Mouse (Mus musculus): Measurements from ENCODE around the gene Adamts14. TPM values are rescaled to one million over a fixed set of nuclear protein-coding genes. Genes with fewer than 3 reads are reported as not detected.
A peak's percentile ranks its signal among the peaks of the same experiment; 100 is the strongest.

Gene Adamts14
- total RNA-seq, 2 experiments from 2014 or later, result 0.92 to 1.5 TPM

- TF ChIP-seq CTCF (conservative IDR thresholded peaks at IDR 0.05), result no peak
- H3K27ac ChIP-seq, result no peak overlapping the region
- DNase-seq (ENCODE audit: low spot score in 2 of 2), result no peak
- H3K4me3 ChIP-seq, result no peak overlapping the region
Measured at GRCm38 (mm10) chr10:61236683-61237390, 36.4 kb downstream of the Adamts14 start.

- no peak for DNase-seq (ENCODE audit: low spot score in 2 of 2)
- no peak for TF ChIP-seq CTCF (conservative IDR thresholded peaks at IDR 0.05)
- Histone ChIP-seq H3K4me3 (no peak overlapping the region), H3K27ac (no peak overlapping the region)
Measured at GRCm38 (mm10) chr10:61235677-61236267, 37.5 kb downstream of the Adamts14 start.

- no peak for DNase-seq (ENCODE audit: low spot score in 2 of 2)
- no peak for TF ChIP-seq CTCF (conservative IDR thresholded peaks at IDR 0.05)
- H3K27ac ChIP-seq, result no peak overlapping the region
- no peak overlapping the region for H3K4me3 ChIP-seq
Measured at GRCm38 (mm10) chr10:61234319-61234718, 38.9 kb downstream of the Adamts14 start.

- no peak overlapping the region for H3K4me3 ChIP-seq
- no peak for DNase-seq (ENCODE audit: low spot score in 2 of 2)
- H3K27ac ChIP-seq, result no peak overlapping the region
- no peak for TF ChIP-seq CTCF (conservative IDR thresholded peaks at IDR 0.05)
Measured at GRCm38 (mm10) chr10:61232858-61233567, 40.2 kb downstream of the Adamts14 start.

- no peak for TF ChIP-seq CTCF (conservative IDR thresholded peaks at IDR 0.05)
- no peak overlapping the region for H3K27ac ChIP-seq
- no peak for DNase-seq (ENCODE audit: low spot score in 2 of 2)
- H3K4me3 ChIP-seq, result no peak overlapping the region
Measured at GRCm38 (mm10) chr10:61231756-61232155, 41.5 kb downstream of the Adamts14 start.

GRCm38 (mm10) chr10:61226784-61227396 is 46.3 kb downstream of the Adamts14 start:
- Histone ChIP-seq H3K4me3 (no peak overlapping the region), H3K27ac (no peak overlapping the region)
- TF ChIP-seq CTCF (conservative IDR thresholded peaks at IDR 0.05), result no peak
- DNase-seq (ENCODE audit: low spot score in 2 of 2), result no peak

- no peak for TF ChIP-seq CTCF (conservative IDR thresholded peaks at IDR 0.05)
- DNase-seq (ENCODE audit: low spot score in 2 of 2), result no peak
- H3K4me3 ChIP-seq, result no peak overlapping the region
- H3K27ac ChIP-seq, result no peak overlapping the region
Measured at GRCm38 (mm10) chr10:61225694-61226093, 47.5 kb downstream of the Adamts14 start.

- H3K4me3 ChIP-seq, result no peak overlapping the region
- DNase-seq (ENCODE audit: low spot score in 2 of 2), result no peak
- 0 out of 2 replicates have a peak, but pooled peaks have one; percentile 17 for TF ChIP-seq CTCF (conservative IDR thresholded peaks at IDR 0.05)
Measured at GRCm38 (mm10) chr10:61219318-61219717, 53.9 kb downstream of the Adamts14 start.

GRCm38 (mm10) chr10:61216163-61216562 is 57.1 kb downstream of the Adamts14 start:
- no peak for TF ChIP-seq CTCF (conservative IDR thresholded peaks at IDR 0.05)
- no peak overlapping the region for H3K4me3 ChIP-seq
- no peak for DNase-seq (ENCODE audit: low spot score in 2 of 2)
- no peak overlapping the region for H3K27ac ChIP-seq

More at GRCm38 (mm10) chr10:61219318-61219717, 53.9 kb downstream of the Adamts14 start:
- H3K27ac ChIP-seq, result no peak overlapping the region

- Histone ChIP-seq H3K27ac (no peak overlapping the region), H3K4me3 (no peak overlapping the region)
- DNase-seq (ENCODE audit: low spot score in 2 of 2), result no peak
- peak; percentile 70 for TF ChIP-seq CTCF (conservative IDR thresholded peaks at IDR 0.05)
Measured at GRCm38 (mm10) chr10:61215658-61216057, 57.6 kb downstream of the Adamts14 start.

GRCm38 (mm10) chr10:61212817-61213216 is 60.4 kb downstream of the Adamts14 start:
- Histone ChIP-seq H3K27ac (no peak overlapping the region), H3K4me3 (no peak overlapping the region)
- DNase-seq (ENCODE audit: low spot score in 2 of 2), result no peak
- TF ChIP-seq CTCF (conservative IDR thresholded peaks at IDR 0.05), result no peak

GRCm38 (mm10) chr10:61211743-61212142 is 61.5 kb downstream of the Adamts14 start:
- Histone ChIP-seq H3K27ac (no peak overlapping the region), H3K4me3 (no peak overlapping the region)
- peak; percentile 36 to 62 for DNase-seq (ENCODE audit: low spot score in 2 of 2)
- TF ChIP-seq CTCF (conservative IDR thresholded peaks at IDR 0.05), result peak; percentile 93

- H3K4me3 ChIP-seq, result no peak overlapping the region
- DNase-seq (ENCODE audit: low spot score in 2 of 2), result no peak
Measured at GRCm38 (mm10) chr10:61211105-61211504, 62.1 kb downstream of the Adamts14 start.

More at GRCm38 (mm10) chr10:61211105-61211504, 62.1 kb downstream of the Adamts14 start:
- TF ChIP-seq CTCF (conservative IDR thresholded peaks at IDR 0.05), result no peak
- H3K27ac ChIP-seq, result no peak overlapping the region
